Mouse (Mus musculus) erythroblast, embryonic 14.5 days (primary cell): ENCODE data around the gene Tmem19. TPM values are rescaled to one million over a fixed set of nuclear protein-coding genes. Genes with fewer than 3 reads are reported as not detected.

ENCODE experiments used
- H3K27me3 ChIP-seq: 2 replicates; pipeline ENCODE4 v1.6.1; 2012; ENCODE audit warnings: inconsistent platforms; ENCODE audit not compliant: control insufficient read depth
- H3K36me3 ChIP-seq: 2 replicates; pipeline ENCODE4 v1.6.1; 2012; ENCODE audit warnings: mild to moderate bottlenecking, inconsistent platforms; ENCODE audit not compliant: control insufficient read depth
- H3K4me1 ChIP-seq: 2 replicates; pipeline ENCODE4 v1.6.1; 2012; ENCODE audit warnings: inconsistent platforms; ENCODE audit not compliant: control insufficient read depth
- H3K4me3 ChIP-seq: replicated peaks from 2 replicates; pipeline ENCODE3; 2012; ENCODE audit warnings: moderate library complexity, mild to moderate bottlenecking, inconsistent platforms
- H3K9me3 ChIP-seq: 2 replicates; pipeline ENCODE4 v1.6.1; 2012; ENCODE audit warnings: low read length, inconsistent platforms, mixed read lengths; ENCODE audit not compliant: control insufficient read depth
- GATA1 ChIP-seq: IDR thresholded peaks from 2 replicates; pipeline ENCODE4 v1.6.1; 2012; ENCODE audit warnings: low read length, inconsistent platforms, mixed read lengths
- TAL1 ChIP-seq: IDR thresholded peaks from 3 replicates; pipeline ENCODE4 v1.6.1; 2012; ENCODE audit warnings: low read length, inconsistent platforms, mixed read lengths
- polyA plus RNA-seq: library from polyadenylated mRNA; stranded (reverse); fragments of >175 nt; gene quantifications from 2 replicates; pipeline ENCODE4 v1.2.3, GENCODE M21; 2012

Gene Tmem19
- polyA plus RNA-seq, 1 experiment: 0.15 TPM

- H3K4me3 ChIP-seq: peak overlapping the region; percentile 97
- H3K4me1 ChIP-seq: peaks cover 44% of the 10 kb centered on the region
- peaks cover 24% of the 10 kb centered on the region for H3K36me3 ChIP-seq
- H3K9me3 ChIP-seq: no peaks in the 10 kb centered on the region
- no peaks in the 10 kb centered on the region for H3K27me3 ChIP-seq
- TF ChIP-seq TAL1 (no peak), GATA1 (no peak)
These were observed 47.5 kb downstream of the Tmem19 start for GRCm38 (mm10) chr10:115314582-115315452.

GRCm38 (mm10) chr10:115314287-115314581, 48.1 kb downstream of the Tmem19 start:
- H3K4me1 ChIP-seq: peaks cover 44% of the 10 kb centered on the region

GRCm38 (mm10) chr10:115313641-115314286, 48.5 kb downstream of the Tmem19 start:
- TF ChIP-seq TAL1: no peak
- TF ChIP-seq GATA1: no peak
- Histone ChIP-seq H3K9me3 (no peaks in the 10 kb centered on the region), H3K4me1 (peaks cover 44% of the 10 kb centered on the region), H3K4me3 (peak overlapping the region; percentile 97), H3K36me3 (peaks cover 24% of the 10 kb centered on the region), H3K27me3 (no peaks in the 10 kb centered on the region)

More at GRCm38 (mm10) chr10:115314287-115314581, 48.1 kb downstream of the Tmem19 start:
- Histone ChIP-seq H3K27me3 (no peaks in the 10 kb centered on the region), H3K4me3 (peak overlapping the region; percentile 97), H3K9me3 (no peaks in the 10 kb centered on the region), H3K36me3 (peaks cover 24% of the 10 kb centered on the region)
- TF ChIP-seq GATA1 (no peak), TAL1 (no peak)

GRCm38 (mm10) chr10:115312732-115313131, 49.6 kb downstream of the Tmem19 start:
- peaks cover 24% of the 10 kb centered on the region for H3K36me3 ChIP-seq
- peaks cover 44% of the 10 kb centered on the region for H3K4me1 ChIP-seq
- H3K4me3 ChIP-seq: no peak overlapping the region
- TF ChIP-seq GATA1 (no peak), TAL1 (no peak)
- no peaks in the 10 kb centered on the region for H3K9me3 ChIP-seq
- H3K27me3 ChIP-seq: no peaks in the 10 kb centered on the region

- peaks cover 46% of the 10 kb centered on the region for H3K4me1 ChIP-seq
- no peak for TF ChIP-seq TAL1
- no peak for TF ChIP-seq GATA1
- H3K36me3 ChIP-seq: peaks cover 24% of the 10 kb centered on the region
- no peaks in the 10 kb centered on the region for H3K9me3 ChIP-seq
- no peak overlapping the region for H3K4me3 ChIP-seq
- no peaks in the 10 kb centered on the region for H3K27me3 ChIP-seq
These were observed 50.1 kb downstream of the Tmem19 start for GRCm38 (mm10) chr10:115312194-115312593.

- H3K36me3 ChIP-seq: peaks cover 24% of the 10 kb centered on the region
- H3K4me1 ChIP-seq: peaks cover 42% of the 10 kb centered on the region
- H3K9me3 ChIP-seq: no peaks in the 10 kb centered on the region
- no peaks in the 10 kb centered on the region for H3K27me3 ChIP-seq
- no peak for TF ChIP-seq TAL1
- TF ChIP-seq GATA1: no peak
- no peak overlapping the region for H3K4me3 ChIP-seq
These were observed 50.9 kb downstream of the Tmem19 start for GRCm38 (mm10) chr10:115311263-115311965.

GRCm38 (mm10) chr10:115309191-115309590, 53.1 kb downstream of the Tmem19 start:
- H3K4me1 ChIP-seq: peaks cover 32% of the 10 kb centered on the region
- TF ChIP-seq TAL1 (no peak), GATA1 (no peak)
- H3K36me3 ChIP-seq: peaks cover 26% of the 10 kb centered on the region

GRCm38 (mm10) chr10:115307331-115307875, 54.9 kb downstream of the Tmem19 start:
- no peak for TF ChIP-seq TAL1
- no peak for TF ChIP-seq GATA1
- Histone ChIP-seq H3K9me3 (no peaks in the 10 kb centered on the region), H3K4me3 (no peak overlapping the region), H3K27me3 (no peaks in the 10 kb centered on the region), H3K4me1 (peaks cover 19% of the 10 kb centered on the region), H3K36me3 (peaks cover 27% of the 10 kb centered on the region)

More at GRCm38 (mm10) chr10:115309191-115309590, 53.1 kb downstream of the Tmem19 start:
- no peaks in the 10 kb centered on the region for H3K27me3 ChIP-seq
- H3K9me3 ChIP-seq: no peaks in the 10 kb centered on the region
- no peak overlapping the region for H3K4me3 ChIP-seq
